Mouse (Mus musculus) cerebellum, adult (tissue): ENCODE measurements around the gene Mprip.
A peak's percentile ranks its signal among the peaks of the same experiment; 100 is the strongest.
"Not testable (repeated sequence)": the region's sequence is repeated elsewhere in the genome, so short reads cannot be mapped to it uniquely, and the experiment has no call there.

Experiments
- ATAC-seq: cut with Nextera tagmentation; 2 replicates; pipeline ENCODE4 v1.9.2; 2017; ENCODE audit warnings: mild to moderate bottlenecking, moderate library complexity, mixed read lengths; ENCODE audit not compliant: insufficient number of reproducible peaks, low FRiP score, low TSS enrichment

The Mprip gene

DNA sequence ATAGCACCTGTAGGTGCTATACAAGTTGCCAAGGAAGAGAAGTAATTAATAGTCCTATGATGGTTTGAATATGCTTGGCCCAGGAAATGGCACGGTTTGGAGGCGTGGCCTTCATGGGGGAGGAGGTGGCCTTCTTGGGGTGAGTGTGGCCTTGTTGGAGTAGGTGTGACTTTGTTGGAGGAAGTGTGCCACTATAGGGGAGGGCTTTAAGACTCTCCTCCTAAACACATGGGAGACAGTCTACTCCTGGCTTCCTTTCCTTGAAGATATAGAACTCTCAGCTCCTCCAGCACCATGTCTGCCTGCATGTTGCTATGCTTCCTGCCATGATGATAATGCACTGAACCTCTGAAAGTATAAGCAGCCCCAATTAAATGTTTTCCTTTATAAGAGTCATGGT lies 8.1 kb upstream of the Mprip start:
- ATAC-seq = no peak

DNA sequence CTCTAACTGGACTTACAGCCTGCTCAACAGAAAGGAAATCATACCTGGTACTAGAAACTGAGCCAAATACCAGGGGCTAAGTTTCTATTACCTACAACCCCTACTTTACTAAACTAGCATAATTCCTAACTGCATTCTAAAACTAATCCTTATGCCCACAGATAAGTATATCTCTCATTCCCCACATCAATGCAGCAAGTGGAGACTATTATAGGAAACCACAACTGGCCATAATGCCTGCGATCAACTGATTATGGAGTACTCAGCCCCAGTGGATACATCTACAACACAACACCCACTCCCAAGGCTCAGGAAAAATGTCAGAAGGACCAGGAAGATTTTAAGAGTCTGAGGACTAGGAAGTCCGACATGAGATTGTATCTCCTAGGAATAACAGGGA lies 7.6 kb upstream of the Mprip start:
- no peak for ATAC-seq

DNA sequence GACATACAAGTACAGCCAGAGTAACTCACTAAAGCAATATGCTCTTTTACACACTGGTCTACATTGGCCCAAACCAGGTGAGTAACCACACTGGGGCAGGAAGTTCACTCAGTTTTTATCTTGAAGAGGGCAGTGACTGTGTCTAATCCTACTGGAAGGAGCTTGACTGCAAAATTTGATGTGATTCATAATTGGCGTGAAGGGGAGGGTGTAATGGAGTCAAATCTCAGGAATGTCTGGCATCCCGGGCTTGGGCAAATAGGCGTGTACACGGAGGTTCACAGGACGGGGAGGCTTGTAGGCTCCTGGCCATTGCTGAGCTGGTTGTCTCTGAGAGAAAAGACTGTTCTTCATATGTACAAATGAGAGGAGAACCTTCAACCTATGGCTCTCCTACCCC lies 5.8 kb upstream of the Mprip start:
- ATAC-seq = no peak

DNA sequence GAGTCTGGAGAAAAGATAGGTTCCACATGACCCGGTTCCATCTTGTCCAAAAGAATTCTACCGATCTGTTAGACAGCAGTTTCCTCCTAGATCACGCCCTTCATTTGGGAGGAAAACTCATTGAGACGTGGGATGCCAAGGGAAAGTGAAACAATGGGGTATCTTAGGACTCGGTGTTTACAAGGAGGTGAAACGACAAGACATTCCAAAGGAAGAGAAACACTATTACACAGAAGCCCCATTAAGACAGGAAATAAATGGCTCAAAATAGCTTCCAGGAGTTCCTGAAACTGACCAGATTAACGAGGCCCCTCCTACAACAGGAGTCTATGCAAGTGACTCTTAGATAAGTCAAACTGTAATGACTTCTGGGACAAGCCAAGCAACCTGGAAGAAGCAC lies 5.1 kb upstream of the Mprip start:
- ATAC-seq = no peak

DNA sequence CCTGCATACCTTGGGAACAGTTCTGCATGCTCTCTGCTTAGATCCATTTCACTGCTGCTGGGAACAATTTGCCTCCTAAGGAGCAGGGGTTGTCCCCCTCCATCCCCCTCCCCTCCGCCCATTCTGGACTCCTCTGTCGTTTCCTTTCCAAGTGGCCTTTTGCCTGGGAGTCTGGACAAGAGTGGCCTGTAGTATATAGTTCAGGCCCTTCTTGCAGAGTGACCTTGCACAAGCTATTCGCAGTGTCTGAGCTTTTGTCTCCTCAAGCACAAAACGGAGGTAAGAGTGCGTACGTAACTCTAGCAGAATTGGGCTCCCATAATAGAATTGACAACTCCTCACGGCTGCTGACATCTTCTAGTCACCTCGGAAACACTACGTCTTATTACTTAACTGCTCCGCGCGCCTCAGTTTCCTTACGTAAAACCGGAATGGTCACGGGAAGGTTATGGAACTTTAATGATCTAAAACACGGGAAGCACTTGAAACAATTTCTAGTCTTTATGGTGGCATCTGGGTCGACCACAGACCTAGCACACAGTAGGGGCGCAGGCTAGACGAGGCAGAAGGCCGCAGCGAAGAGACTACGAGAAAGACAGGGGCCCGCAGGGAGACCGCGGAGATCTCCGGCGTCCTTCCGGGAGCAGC lies 620 bp downstream of the Mprip start:
- ATAC-seq = peak; percentile 9; the same call in 1 of the 2 replicates

DNA sequence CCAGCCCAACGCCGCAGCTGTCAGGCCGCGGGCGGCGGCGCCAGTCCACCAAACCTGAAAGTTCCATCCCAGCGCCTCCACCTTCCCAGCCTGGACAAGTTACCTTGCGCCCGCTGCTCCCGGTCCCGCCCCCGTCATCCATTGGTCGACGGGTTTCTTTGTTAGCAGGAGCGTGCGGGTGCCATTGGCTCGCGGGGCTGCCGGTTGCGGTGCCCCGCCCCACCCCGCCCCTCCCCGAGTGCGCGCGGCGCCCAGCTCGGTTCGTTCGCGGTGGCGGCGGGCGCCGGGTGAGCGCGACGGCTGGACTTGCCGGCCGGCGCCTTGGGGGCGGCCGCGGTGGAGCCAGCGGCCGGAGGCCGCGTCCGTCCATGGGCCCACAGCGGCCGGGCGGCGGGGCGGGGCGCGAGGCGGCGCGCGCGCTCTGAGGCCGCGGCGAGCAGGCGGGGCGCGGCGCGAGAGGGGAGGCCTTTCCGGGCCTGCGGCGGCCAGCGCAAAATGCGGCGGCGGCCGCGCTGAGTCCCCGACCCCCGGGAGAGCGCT lies 1.2 kb downstream of the Mprip start:
- ATAC-seq = peak; percentile 97

DNA sequence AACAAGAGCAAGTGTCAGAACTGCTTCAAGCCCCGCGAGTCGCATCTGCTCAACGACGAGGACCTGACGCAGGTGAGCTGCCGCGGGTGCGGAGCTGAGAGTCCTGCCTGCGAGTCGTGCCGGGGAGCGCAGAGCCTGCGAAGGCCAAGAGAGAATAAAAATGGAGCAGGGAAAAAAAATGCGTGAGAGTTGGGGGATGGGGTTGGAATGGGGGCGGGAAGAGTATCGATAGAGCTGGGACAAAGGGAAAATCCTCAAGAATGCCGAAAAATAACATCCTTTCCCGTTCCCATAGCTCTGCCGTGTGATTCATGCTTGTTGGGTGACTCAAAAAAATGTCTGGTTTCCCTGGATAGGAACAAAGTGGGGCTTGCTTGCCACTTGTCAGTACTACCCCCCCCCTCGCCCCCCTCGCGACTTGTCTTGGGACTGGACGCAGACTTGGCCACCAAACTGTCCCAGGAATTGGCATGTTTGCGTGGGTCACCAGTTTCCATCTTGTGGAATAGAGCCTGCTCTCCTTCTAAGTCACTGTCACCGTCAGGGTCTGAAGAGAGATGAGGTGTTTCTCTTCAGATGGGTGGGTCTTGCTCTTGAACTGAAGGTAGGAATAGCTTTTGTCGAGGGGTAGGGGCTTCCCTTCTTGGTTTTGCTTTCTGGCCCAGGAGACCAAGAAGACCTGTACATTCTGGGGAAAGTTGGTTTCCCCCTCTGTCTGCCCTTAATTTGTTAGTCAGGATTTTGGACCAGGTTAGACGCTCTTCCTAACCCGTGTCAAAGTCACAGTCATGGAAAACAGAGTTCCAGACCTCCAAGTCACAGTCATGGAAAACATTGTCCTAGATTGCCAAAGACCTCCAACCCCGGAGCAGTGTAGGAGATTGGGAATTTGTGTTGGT lies 2.0 kb downstream of the Mprip start:
- no peak for ATAC-seq

DNA sequence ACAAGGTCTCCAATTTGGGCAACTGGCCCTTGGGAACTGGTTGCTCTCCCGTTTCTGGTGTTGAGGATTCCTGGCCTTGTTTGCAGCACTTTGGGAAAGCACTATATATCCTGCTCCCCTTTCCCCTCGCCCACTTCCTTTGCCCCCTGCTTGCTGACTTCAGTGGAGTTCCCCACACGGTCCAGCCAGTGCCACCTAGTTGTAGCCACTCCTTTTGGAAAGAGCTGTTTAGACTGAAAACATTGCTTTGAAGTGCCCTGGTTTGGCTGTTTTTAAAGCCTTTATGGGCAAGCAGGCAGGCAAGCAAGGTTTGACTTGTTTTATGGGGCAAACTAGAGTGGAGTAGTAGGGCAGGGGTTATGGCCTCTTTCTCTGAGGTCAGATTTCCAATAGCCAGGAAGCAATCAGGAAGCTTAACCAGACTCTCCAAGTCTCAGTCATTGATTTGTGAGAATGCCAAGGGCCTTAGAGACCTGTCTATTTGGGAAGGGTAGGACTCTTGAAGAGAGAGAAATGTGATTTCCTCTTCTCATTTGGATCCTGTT lies 2.7 kb downstream of the Mprip start:
- no peak for ATAC-seq

DNA sequence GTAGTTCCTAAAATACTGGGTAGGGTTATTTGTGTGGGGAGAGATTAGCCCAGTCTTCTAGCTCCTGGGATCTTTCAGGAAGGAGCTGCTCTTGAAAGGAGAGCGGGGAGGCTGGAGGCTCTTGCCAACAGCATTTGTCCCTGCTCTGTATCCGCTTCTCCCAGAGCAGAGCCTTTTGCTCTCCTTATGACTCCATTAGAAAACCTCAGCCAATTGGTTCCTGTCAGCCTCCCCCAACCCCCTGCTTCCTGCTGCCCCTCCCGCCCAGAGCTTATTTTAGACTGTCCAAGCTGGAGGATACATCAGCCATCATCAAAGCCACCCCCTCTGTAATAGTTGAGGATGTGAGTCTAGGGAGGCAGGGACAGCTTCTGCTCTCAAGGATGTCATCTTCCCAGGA lies 3.7 kb downstream of the Mprip start:
- no peak for ATAC-seq

DNA sequence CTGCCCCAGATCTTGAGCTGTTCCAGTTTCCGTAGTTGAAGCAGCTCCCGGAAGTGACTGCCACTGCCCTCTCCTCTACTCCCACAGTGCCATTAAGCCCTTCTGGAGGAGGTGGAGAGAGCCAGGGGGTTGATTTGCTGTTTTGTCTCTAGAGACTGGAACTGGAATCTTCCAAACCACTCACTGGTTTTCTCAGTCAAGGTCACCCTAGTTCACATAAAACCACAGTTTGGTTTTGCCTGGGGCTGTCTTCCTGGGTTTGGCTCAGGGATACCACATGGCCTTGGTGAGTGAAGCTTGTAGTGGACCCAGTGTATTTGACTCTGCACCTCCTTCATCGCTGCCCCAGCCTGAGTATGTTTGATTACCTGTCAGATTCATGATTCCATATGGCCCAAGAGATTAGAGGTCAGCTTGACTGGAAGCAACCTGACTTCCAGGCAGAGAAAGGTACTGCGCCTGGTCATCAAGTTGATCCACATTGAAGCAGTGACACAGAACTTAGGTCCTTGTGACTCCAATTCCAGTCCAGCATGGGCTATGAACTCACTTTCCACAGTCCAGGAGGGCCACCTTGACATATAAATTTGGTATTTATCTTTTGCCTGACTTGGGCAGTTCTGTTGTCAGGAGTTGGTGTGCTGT lies 10.1 kb downstream of the Mprip start:
- no peak for ATAC-seq

DNA sequence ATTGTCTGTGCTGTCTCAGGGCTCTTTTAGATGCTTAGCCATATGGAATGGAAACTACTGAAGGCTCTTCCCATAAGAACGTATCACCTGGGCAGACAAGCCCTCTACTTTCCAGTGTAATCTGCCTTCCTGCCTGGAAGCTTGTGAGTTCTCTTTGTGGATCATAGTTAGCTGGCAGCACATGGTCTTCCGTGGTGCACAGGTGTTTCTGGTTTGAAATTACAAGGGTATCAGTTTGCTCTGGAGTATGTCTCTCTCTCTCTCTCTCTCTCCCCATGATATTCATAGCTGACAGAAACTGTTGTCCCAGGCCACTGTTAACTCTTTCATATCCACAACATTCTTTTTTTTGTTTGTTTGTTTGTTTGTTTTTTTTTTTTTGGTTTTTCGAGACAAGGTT lies 12.9 kb downstream of the Mprip start:
- no peak for ATAC-seq

DNA sequence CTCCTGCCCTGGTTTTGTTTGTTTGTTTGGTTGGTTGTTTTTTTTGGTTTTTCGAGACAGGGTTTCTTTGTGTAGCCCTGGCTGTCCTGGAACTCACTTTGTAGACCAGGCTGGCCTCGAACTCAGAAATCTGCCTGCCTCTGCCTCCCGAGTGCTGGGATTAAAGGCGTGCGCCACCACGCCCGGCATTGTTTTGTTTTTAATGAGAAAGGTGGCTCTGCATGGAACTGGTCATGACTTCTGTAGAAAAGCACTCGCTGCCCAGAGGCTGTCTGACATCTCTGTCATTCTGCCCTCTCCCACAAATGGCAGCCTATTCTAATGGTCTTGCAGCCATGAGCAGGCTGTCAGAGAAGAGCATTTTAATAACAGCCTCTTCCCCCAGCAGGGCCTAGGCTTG lies 13.6 kb downstream of the Mprip start:
- not testable (repeated sequence) for ATAC-seq

DNA sequence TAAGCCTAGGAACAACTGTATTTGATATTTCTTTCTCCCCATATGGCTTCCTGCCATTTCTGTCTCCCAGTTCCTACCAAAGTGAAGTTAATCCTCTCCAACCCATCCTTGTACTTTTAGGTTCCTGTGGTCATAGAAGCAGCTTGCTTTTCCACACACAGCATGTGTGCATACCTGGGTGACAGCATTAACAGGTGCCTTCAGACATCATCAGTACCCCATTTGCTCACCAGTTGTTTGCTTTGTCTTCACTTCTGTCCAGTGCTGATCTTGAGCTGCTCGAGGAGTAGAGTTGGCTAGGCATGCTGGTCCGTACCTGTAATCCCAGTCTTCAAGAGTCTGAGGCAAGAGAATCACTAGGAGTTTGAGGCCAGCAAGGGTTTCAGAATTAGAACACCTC lies 16.7 kb downstream of the Mprip start:
- ATAC-seq = no peak

DNA sequence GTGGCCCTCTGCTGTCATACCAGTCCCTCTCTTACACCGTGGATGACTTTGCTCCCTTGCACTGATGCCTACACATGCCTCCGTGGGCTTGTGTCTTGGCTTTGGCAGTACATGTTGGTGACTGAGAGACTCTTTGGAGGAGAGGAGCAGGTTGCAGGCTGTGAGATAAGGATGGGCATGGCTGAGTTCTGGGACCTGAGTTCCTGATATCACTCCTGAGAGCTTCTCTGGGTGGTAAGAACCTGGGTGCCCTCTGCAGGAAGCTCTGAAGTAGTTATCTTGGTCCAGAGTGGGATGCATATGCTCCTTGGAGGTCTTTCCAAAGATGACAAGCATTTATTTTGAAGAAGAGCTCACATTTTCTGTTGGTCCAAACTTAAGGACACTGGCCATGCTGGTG lies 17.6 kb downstream of the Mprip start:
- ATAC-seq = no peak

DNA sequence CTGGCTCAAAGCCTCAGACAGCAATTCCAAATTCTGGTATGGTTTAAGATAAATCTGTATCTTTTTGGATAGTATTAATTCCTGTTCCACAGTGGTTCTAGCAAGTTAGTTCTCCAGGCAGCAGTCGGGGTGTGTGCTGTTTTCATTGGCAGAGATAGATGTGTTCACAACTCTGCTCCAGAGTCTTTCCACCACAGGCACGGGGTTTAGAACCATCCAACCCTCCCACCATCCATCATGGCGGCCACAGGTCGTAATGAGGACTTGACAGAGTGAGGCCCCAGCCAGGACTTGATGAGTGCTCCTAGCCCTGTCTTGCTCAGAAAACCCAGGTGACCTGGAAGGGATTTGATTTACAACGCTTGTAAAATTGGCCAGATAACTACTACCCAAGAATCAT lies 19.0 kb downstream of the Mprip start:
- ATAC-seq = no peak

DNA sequence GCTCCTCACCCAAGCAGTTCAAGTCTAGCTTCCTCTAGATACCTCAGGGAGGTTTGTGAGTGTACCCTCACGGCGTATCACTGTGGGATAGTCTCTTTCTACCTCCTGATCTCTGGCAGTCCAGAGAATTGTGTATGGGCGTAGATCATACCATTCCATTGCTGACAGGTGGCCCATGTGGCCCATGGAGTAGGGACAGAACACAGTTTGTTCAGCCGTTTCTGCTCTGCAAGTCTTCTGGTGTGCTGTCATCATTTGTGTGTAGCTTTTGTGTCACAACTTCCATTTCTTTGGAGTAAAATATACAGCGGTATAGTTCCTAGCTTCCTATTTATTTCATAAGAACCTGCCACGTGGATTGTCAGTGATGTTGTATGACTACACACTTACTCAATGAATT lies 23.9 kb downstream of the Mprip start:
- no peak for ATAC-seq

DNA sequence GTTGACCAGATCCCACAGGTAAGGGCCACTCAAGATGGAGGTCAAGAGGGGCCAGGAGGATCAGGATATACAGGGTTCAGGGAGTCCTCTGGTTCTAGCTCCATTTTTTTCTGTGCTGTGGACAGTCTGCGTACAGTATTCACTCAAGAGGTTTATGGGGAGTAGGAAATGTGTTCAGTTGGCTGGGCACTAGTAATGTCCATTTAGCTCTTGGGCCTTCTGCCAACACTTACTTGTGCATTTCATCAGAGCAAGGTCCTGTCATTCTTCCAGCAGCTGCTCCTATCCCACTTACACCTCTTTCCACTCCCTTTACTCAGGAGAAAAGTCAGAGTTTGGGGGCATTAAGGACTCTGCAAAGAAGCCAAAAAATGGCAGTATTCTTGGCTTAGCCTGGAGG lies 33.4 kb downstream of the Mprip start:
- peak; percentile 56; the same call in 1 of the 2 replicates for ATAC-seq

DNA sequence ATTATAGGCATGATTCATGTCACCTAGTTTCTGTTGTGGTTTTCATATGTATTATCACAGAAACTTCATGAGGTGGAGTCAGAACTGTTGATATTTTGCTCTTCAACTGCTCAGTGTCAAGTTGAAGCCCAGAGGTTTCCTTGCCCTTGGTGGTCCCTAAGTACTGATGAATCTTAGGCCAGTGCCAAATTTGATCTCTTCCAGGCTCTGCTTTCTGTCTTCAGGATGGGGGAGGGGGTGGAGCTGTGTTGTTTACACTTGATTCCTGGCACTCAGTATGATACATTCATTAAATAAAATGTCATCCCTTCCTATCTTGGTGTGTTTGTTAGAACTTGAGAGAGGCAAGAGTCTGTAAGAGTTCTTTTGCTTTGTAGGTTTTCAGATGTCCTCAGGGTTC lies 34.4 kb downstream of the Mprip start:
- no peak for ATAC-seq

DNA sequence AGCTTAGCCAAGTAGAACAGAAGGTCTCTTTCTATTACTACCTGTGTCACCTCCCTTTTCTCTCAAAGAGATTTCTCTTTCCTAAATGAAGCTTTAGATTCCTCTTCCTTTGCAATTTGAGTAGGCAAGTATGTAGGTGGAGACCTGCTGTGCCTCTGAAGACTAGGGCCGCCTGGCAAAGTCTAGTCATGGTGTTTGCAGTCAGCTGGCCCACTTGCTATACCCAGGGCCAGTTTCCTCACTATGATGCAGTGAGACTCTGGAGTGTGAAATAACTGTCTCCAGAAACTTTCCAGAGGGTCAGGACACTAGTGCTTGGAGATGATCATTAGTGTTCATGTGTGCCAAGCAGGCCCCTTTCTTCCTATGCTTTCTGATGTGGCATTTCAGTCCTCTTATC lies 36.5 kb downstream of the Mprip start:
- ATAC-seq = no peak

DNA sequence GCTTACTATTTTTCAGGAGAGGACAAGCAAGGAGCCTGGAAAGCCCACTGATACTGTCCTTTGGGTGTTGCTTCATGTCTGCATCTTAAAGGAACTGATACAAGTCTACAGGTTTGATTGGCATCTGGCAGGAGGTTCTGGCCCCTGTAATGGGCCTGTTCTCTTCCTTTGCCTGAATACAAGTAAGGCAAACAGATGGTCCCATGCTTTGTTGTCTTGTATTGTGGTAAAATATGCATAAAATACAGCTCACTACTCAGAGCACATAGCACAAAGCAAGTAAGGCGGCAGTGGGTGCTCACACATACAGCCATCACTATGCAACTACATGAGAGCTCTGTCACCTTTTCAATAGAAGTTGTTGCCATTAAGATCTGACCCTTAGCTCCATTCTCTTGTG lies 39.7 kb downstream of the Mprip start:
- ATAC-seq = no peak

DNA sequence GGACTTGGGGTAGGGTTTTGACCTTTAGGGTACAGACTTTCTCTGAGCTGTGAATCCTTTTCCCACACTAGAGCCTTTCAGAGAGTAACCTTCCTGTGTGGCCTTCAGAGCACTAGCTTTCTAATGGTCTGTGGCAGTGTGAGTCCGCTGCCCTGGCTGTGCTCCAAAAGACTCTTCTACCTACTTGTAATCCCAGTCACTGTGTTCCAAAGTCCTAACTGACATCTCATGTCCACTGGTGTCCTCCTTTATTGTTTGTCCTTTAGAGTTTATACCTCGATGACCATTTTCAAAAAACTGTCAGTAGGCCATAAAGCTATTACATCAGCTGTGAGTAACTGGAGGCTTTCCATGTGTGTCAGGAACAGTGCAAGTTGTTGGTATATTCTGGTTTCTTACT lies 44.0 kb downstream of the Mprip start:
- no peak for ATAC-seq
